Mouse (Mus musculus): ENCODE data around the gene Tmem208. TPM values are rescaled to one million over a fixed set of nuclear protein-coding genes. Genes with fewer than 3 reads are reported as not detected.
"Not testable (repeated sequence)": the region's sequence is repeated elsewhere in the genome, so short reads cannot be mapped to it uniquely, and the experiment has no call there.

Gene Tmem208
- polyA plus RNA-seq, 1 experiment from 2014 or later, result 121 TPM

DNA sequence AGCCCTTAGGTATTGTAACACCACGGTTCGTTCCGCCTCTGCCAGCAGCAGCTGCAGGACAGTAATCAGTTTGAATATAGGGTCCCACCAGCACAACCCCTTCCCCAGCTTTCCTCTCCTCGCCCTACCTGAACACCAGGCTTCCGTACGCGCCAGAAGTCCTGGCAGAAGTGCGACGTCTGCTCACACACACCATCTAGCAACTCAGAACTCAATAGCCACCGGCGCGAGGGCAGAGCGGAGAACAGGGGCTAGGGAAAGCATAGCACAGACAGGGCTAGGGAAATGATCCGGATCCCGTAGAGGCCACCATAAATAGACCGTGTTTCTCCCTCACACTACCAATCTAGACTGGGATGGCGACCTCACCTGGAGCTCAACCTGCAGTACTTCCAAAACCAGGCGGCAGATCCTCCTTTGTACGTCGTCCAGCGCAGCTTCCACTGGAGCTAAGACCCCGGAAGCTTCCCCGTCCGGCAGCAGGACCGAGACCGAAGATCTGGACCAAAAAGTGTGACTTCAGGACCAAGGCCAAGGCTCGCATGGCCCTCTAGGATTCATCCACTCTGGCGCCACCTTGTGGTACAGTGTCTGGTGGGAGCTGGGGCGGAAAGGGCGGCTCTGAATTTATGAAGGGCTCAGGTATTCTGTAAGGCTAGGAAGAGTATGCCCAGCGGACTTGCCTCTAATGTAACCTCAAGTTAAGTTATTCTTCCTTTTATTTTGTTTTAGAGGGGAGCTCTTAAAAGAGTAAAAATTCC, 35.4 kb upstream of the Tmem208 start:
- peaks cover under 1% of the 10 kb centered on the region; the same call in 1 of the 2 replicates for H3K36me3 ChIP-seq
- H3K27ac ChIP-seq, result no peak overlapping the region
- no peak for ATAC-seq (ENCODE audit: insufficient number of reproducible peaks, insufficient read depth, low FRiP score, low TSS enrichment, low read depth)
- peak overlapping the region; percentile 56 for H3K4me3 ChIP-seq
- peaks cover 29% of the 10 kb centered on the region for H3K27me3 ChIP-seq
- WGBS, result 5% methylated on average over 31 of the region's 31 CpGs
- H3K4me1 ChIP-seq, result peaks cover 31% of the 10 kb centered on the region
- no peak overlapping the region for H3K9ac ChIP-seq
- no peaks in the 10 kb centered on the region for H3K9me3 ChIP-seq
- peak overlapping the region; percentile 84 for H3K4me2 ChIP-seq

DNA sequence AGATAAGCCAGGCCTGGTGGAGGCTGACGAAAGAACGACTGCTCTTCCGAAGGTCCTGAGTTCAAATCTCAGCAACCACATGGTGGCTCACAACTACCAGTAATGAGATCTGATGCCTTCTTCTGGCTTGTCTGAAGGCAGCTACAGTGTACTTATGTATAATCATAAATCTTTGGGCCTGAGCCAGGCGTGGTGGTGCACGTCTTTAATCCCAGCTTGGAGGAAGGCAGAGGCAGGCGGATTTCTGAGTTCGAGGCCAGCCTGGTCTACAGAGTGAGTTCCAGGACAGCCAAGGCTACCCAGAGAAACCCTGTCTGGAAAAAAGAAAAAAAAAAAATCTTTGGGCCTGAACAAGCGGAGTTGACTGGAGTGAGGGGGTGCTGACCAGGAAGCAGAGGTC, 34.8 kb upstream of the Tmem208 start:
- not testable (repeated sequence) for H3K36me3 ChIP-seq; H3K27ac ChIP-seq; H3K4me2 ChIP-seq; H3K9me3 ChIP-seq; H3K9ac ChIP-seq; H3K4me3 ChIP-seq; ATAC-seq (ENCODE audit: insufficient number of reproducible peaks, insufficient read depth, low FRiP score, low TSS enrichment, low read depth)
- H3K27me3 ChIP-seq, result peaks cover 29% of the 10 kb centered on the region
- WGBS, result 85% methylated on average over 8 of the region's 8 CpGs
- H3K4me1 ChIP-seq, result peaks cover 27% of the 10 kb centered on the region

DNA sequence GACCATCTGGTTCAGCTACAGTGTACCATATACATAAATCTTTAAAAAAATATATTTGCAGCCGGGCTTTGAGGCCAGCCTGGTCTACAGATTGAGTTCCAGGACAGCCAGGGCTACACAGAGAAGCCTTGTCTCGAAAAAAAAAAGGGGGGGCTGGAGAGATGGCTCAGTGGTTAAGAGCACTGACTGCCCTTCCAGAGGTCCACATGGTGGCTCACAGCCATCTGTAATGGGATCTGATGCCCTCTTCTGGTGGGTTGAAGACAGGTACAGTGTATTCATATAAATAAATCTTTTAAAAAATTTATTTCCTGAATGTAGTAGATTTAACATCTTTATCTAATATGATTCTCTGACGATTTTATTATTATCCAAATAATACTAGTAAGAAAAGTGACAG, 34.4 kb upstream of the Tmem208 start:
- H3K4me3 ChIP-seq; H3K4me2 ChIP-seq; H3K9me3 ChIP-seq; ATAC-seq (ENCODE audit: insufficient number of reproducible peaks, insufficient read depth, low FRiP score, low TSS enrichment, low read depth); H3K36me3 ChIP-seq; H3K27ac ChIP-seq; H3K9ac ChIP-seq: not testable (repeated sequence)
- 63% methylated on average over 3 of the region's 3 CpGs for WGBS
- Histone ChIP-seq H3K27me3 (peaks cover 29% of the 10 kb centered on the region), H3K4me1 (peaks cover 26% of the 10 kb centered on the region)

DNA sequence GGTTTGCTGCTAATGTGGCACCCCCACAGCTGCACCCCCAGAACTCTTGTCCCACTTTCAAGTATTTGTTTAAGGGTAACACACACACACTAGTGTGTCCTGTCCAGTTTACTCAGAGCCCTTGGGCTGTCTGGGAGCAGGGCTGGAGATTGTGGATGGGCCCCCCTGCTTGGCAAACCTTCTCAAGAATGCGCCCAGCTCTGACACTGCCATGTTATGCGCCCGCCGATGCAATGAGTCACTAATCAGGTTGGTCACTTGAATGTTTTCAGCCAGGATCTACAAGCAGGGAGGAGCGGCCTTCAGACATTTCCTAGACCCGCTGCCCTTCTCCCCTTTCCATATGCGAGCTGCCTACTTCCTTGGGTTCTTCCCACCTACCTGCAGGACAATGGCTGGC, 33.7 kb upstream of the Tmem208 start:
- Histone ChIP-seq H3K27me3 (peaks cover 29% of the 10 kb centered on the region), H3K4me3 (no peak overlapping the region), H3K27ac (no peak overlapping the region), H3K4me2 (no peak overlapping the region), H3K9ac (no peak overlapping the region), H3K9me3 (no peaks in the 10 kb centered on the region), H3K4me1 (peaks cover 30% of the 10 kb centered on the region), H3K36me3 (no peaks in the 10 kb centered on the region)
- 86% methylated on average over 7 of the region's 7 CpGs for WGBS
- ATAC-seq (ENCODE audit: insufficient number of reproducible peaks, insufficient read depth, low FRiP score, low TSS enrichment, low read depth), result no peak

DNA sequence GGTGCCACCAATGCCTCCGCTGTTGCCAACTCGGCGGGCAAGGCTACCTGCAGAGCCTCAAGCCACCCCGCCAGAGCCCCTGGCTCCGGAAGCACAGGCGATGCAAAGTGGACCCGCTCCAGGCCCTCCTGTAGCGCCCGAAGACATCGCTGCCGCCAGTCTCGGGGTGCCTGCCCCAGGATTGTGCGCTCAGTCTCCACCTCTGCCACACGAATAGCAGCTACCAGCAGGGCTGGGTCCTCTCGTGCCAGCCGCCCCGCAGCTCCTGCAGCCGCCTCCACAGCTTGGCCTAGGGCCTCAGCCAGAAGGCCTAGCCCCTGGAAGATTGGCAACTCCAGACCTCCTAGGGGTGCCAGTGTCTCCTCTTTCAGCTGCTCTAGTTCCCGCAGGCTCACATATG, 32.7 kb upstream of the Tmem208 start:
- no peaks in the 10 kb centered on the region for H3K9me3 ChIP-seq
- 59% methylated on average over 19 of the region's 19 CpGs for WGBS
- ATAC-seq (ENCODE audit: insufficient number of reproducible peaks, insufficient read depth, low FRiP score, low TSS enrichment, low read depth), result no peak
- no peak overlapping the region for H3K4me2 ChIP-seq
- H3K27ac ChIP-seq, result no peak overlapping the region
- H3K36me3 ChIP-seq, result no peaks in the 10 kb centered on the region
- H3K27me3 ChIP-seq, result peaks cover 29% of the 10 kb centered on the region
- no peak overlapping the region for H3K4me3 ChIP-seq
- no peak overlapping the region for H3K9ac ChIP-seq
- peaks cover 29% of the 10 kb centered on the region for H3K4me1 ChIP-seq

DNA sequence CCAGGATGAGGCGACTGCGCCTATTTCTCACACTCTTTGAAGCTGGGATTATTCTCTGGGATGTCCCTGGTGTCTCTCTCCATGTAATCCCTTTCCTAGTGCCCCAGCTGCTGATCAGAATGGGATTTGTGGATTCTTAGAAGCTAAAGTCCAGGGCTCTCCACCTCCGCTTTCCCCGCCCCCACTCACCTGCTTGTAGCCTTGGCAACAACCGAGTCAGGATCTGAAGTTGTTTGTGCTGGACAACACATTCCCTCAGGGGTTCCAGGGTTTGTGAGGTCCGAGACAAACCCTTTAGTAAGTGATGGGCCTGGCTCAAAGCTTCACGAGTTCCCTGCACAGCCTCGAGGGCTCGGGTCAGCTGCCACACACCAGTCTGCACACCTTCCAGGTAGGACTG, 31.4 kb upstream of the Tmem208 start:
- no peak for ATAC-seq (ENCODE audit: insufficient number of reproducible peaks, insufficient read depth, low FRiP score, low TSS enrichment, low read depth)
- Histone ChIP-seq H3K4me3 (no peak overlapping the region), H3K27me3 (peaks cover 27% of the 10 kb centered on the region), H3K4me1 (peaks cover 27% of the 10 kb centered on the region), H3K36me3 (peaks cover 11% of the 10 kb centered on the region), H3K9ac (0 out of 2 replicates have a peak overlapping the region, but pooled peaks have one; percentile 4), H3K9me3 (no peaks in the 10 kb centered on the region), H3K4me2 (0 out of 2 replicates have a peak overlapping the region, but pooled peaks have one; percentile 1), H3K27ac (no peak overlapping the region)
- 54% methylated on average over 9 of the region's 9 CpGs for WGBS

DNA sequence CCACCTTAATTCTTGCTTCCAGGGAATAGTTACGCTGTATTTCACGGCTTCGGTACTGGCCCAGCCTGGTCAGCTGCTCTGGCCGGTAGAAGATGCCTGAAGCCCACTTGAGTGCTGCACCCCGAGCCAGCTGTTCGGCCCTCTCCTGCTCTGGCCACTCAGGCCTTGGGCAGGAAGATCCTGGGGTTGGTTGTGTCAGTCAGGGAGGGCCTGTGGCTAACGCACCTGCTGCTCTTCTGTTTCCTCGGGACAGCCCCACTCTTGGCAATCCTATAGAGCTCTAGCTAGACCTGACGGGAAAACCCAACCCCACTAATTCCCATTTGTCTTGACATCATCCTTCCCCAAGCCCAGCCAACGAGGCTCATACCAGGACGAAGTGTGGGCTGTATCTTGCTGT, 30.9 kb upstream of the Tmem208 start:
- peaks cover 16% of the 10 kb centered on the region for H3K36me3 ChIP-seq
- H3K27ac ChIP-seq, result no peak overlapping the region
- H3K9ac ChIP-seq, result 0 out of 2 replicates have a peak overlapping the region, but pooled peaks have one; percentile 4
- WGBS, result 72% methylated on average over 11 of the region's 11 CpGs
- H3K4me2 ChIP-seq, result 0 out of 2 replicates have a peak overlapping the region, but pooled peaks have one; percentile 1
- H3K27me3 ChIP-seq, result peaks cover 22% of the 10 kb centered on the region
- no peak overlapping the region; the same call in 1 of the 2 replicates for H3K4me3 ChIP-seq
- H3K9me3 ChIP-seq, result no peaks in the 10 kb centered on the region
- ATAC-seq (ENCODE audit: insufficient number of reproducible peaks, insufficient read depth, low FRiP score, low TSS enrichment, low read depth), result no peak
- peaks cover 22% of the 10 kb centered on the region for H3K4me1 ChIP-seq

DNA sequence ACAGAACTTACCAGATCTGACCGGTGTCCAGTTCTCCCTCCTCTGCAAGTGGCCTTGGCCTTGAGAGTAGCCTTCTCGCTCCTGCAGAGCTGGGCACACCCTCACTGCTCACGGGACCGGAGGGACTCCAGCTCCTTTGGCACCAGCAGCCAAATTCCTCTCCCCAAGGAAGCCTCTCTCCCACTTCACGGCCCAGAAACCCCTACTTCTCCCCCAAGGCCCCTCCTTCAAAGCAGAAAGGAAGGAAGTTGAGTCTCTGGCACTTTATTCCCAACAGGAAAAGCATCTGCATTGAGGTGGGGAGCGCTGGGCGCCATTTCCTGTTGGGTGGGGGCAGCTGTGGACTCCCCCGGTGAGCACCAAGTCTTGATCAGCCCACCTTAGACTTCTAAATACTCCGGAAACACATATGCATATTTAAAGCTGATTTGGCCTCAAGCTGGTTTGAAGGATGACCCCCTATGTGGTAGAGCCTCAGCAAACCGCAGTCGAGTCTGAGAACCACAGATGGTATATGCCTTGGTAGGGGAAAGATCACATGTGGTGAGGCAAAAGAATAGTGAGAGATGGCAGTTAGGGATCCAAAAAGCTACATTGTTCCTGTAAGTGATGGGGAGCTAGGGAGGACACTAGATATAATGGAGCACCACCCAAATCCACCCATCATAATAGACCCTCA, 30.1 kb upstream of the Tmem208 start, which contains the start of gene Exoc3l:
Exoc3l (minus strand) TSS at position 207 of the 679 bp plus-strand sequence.
- Histone ChIP-seq H3K4me2 (peak within 1 kb of the TSS; percentile 96), H3K9me3 (no peaks in the 10 kb centered on the region), H3K27me3 (peaks cover 16% of the 10 kb centered on the region), H3K9ac (peak within 1 kb of the TSS; percentile 95), H3K27ac (peak within 1 kb of the TSS; percentile 41; the same call in 1 of the 2 replicates), H3K4me3 (peak within 1 kb of the TSS; percentile 99), H3K4me1 (peaks cover 16% of the 10 kb centered on the region), H3K36me3 (peaks cover 23% of the 10 kb centered on the region)
- WGBS, result 69% methylated on average over 11 of the region's 11 CpGs
- ATAC-seq (ENCODE audit: insufficient number of reproducible peaks, insufficient read depth, low FRiP score, low TSS enrichment, low read depth), result no peak

DNA sequence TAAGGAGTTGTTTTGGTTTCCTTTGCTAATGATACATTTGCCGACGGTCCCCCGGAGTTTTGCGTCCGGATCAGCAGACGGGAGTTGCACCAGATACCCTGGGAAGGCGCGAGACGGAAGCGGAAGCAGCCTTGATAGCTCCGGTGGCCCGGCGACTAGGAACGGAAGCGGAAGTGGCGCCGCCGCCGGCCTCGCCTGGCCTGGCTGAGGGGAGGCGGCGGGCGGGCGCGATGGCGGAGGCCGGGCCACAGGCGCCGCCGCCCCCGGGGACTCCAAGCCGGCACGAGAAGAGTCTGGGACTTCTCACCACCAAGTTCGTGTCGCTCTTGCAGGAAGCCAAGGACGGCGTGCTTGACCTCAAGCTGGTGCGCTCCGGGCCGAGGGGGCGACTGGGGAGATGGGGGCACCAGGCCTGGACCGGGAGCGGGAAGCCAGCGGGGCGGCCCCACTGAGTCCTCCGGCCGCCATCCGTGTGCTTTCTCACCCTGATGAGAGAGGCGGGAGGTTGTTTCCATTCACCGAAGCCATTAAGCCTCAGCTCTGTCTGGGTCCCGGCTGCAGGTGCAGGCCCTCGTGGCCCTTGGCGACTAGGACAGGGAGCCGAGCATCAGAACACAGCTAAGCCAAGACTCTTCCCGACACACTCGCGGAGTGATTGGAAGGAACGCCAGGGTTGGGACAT, 28.5 kb upstream of the Tmem208 start, which contains the start of gene E2f4:
E2f4 (plus strand) TSS at position 153 of the 682 bp plus-strand sequence.
- Histone ChIP-seq H3K4me1 (peaks cover 16% of the 10 kb centered on the region), H3K4me2 (peak within 1 kb of the TSS; percentile 96), H3K27me3 (peaks cover 10% of the 10 kb centered on the region), H3K27ac (peak within 1 kb of the TSS; percentile 60; the same call in 1 of the 2 replicates), H3K36me3 (peaks cover 40% of the 10 kb centered on the region), H3K9ac (peak within 1 kb of the TSS; percentile 95), H3K4me3 (peak within 1 kb of the TSS; percentile 99), H3K9me3 (no peaks in the 10 kb centered on the region)
- whole genome bisulfite sequencing, result under 1% methylated on average over 58 of the region's 58 CpGs
- peak; percentile 64; the same call in 1 of the 2 replicates for ATAC-seq (ENCODE audit: insufficient number of reproducible peaks, insufficient read depth, low FRiP score, low TSS enrichment, low read depth)

DNA sequence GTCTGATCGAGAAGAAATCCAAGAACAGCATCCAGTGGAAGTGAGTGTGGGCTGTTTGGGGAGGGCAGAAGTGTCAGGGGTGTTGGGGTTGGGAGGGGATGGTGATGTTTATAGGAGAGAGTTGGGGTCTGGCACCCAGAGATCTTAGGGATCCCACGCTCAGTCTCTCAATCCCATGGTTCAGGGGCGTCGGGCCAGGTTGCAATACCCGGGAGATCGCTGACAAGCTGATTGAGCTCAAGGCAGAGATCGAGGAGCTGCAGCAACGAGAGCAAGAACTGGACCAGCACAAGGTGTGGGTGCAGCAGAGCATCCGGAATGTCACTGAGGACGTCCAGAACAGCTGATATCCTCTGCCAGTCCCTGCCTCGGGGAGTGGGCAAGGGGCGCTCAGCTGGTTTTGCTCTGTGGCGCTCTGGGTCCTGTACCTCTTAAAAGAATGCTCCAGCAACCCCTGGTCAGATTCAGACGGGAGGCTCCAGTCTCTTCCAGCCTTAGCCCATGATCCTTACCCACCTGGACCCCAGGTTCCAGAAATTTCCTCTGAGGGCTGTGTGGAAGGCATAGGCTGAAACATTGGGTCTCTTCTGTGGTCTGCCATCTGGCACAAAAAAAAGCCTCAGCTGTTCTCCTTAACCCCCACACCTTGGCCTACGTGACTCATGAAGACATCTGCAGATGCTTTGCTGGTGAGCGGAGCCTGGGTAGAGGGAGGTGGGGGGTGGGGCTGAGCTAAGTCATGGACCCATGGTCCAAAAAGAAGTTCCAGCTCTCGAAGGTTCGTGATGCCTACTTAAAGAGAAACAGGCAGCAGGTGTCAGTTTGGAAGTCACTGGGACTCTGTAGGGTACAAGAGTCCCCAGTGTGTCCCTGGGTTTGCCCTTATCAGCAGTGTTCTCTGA, 27.6 kb upstream of the Tmem208 start:
- Histone ChIP-seq H3K4me3 (peak overlapping the region; percentile 99), H3K27ac (no peak overlapping the region), H3K36me3 (peaks cover 49% of the 10 kb centered on the region), H3K4me2 (peak overlapping the region; percentile 96), H3K4me1 (peaks cover 16% of the 10 kb centered on the region), H3K27me3 (peaks cover under 1% of the 10 kb centered on the region), H3K9me3 (no peaks in the 10 kb centered on the region), H3K9ac (peak overlapping the region; percentile 95)
- ATAC-seq (ENCODE audit: insufficient number of reproducible peaks, insufficient read depth, low FRiP score, low TSS enrichment, low read depth), result no peak
- 57% methylated on average over 18 of the region's 18 CpGs for WGBS
